ENCODE assay signal across 15 mouse cellular contexts in the genomic region with DNA sequence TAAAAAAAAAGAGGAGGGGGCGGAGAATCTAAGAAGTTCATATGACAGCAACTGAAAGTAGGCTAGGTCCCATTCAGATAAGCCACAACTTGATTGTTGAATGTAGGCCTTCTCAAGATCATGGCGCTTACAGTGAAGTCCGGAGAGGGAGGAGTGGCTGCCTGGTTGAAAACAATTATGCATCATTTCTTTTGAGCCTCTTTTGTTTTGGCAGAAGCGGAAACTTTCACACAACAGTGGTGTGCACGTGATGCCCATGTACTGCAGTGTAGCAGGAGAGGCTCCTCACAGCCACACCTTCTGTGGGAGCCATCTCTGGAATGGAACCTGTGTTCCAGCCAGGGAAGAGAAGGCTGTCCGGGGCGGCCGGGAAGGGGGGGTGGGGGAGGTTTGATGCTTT.
"Had no signal": no experiment of that assay in that cellular context is flagged by ENCODE, and none has a peak within 500 bp of the region (broad histone marks: within the 10 kb centered on the region; RNA-seq: fewer than 3 reads in every experiment).

No protein-coding gene starts in this region.

- H3K4me3 ChIP-seq: liver, embryonic 13.5 days; neural tube, embryonic 12.5 days; neural tube, embryonic 15.5 days; stomach, embryonic 15.5 days had no signal

- H3K27me3 ChIP-seq: neural tube, embryonic 12.5 days; neural tube, embryonic 15.5 days; stomach, embryonic 15.5 days had no signal

- H3K9me3 ChIP-seq: liver, embryonic 13.5 days; neural tube, embryonic 12.5 days; neural tube, embryonic 15.5 days; stomach, embryonic 15.5 days had no signal

- H3K36me3 ChIP-seq: liver, embryonic 13.5 days; neural tube, embryonic 12.5 days; neural tube, embryonic 15.5 days; stomach, embryonic 15.5 days had no signal

- DNase-seq: kidney, postnatal 14 days; kidney, postnatal 4 days; liver, embryonic 13.5 days; lung, adult 2 months; lung, postnatal 14 days; lung, postnatal 4 days; midbrain, embryonic 14.5 days; right cerebral cortex, adult 18-20 months; right cerebral cortex, postnatal 14 days; right cerebral cortex, postnatal 4 days; thymus, postnatal 25 days had no signal

- H3K27ac ChIP-seq: liver, embryonic 13.5 days; neural tube, embryonic 12.5 days; neural tube, embryonic 15.5 days; stomach, embryonic 15.5 days had no signal

- H3K9ac ChIP-seq: liver, embryonic 13.5 days; neural tube, embryonic 12.5 days; neural tube, embryonic 15.5 days; stomach, embryonic 15.5 days had no signal

- H3K4me2 ChIP-seq: liver, embryonic 13.5 days; midbrain, embryonic 11.5 days; neural tube, embryonic 12.5 days; neural tube, embryonic 15.5 days; stomach, embryonic 15.5 days had no signal
